Mouse (Mus musculus): ENCODE data around the gene Mpig6b.

Mpig6b gene

GRCm38 (mm10) chr17:35016791-35017705, 48.9 kb downstream of the Mpig6b start:
- no peak for DNase-seq (ENCODE audit: low read depth)

GRCm38 (mm10) chr17:35016376-35016775, 49.6 kb downstream of the Mpig6b start, which contains the start of gene Vwa7:
Gene Vwa7 (plus strand): TSS chr17:35016579.
- no peak for DNase-seq (ENCODE audit: low read depth)

GRCm38 (mm10) chr17:35015296-35015695, 50.7 kb downstream of the Mpig6b start:
- DNase-seq (ENCODE audit: low read depth), result no peak

GRCm38 (mm10) chr17:35013221-35013620, 52.8 kb downstream of the Mpig6b start:
- no peak for DNase-seq (ENCODE audit: low read depth)

All from fibroblast of lung, adult 2 months (primary cell).